23 mouse cellular contexts compared by ENCODE assay signal in genomic region chr14:22382101-22382500, GRCm38 (mm10).
DNase-seq lines count a peak whose midpoint lies in the region; ATAC-seq and TF ChIP-seq lines count a peak whose summit lies in the region.
"Had no signal": no experiment of that assay in that cellular context is flagged by ENCODE, and none has a peak within 500 bp of the region (broad histone marks: within the 10 kb centered on the region; RNA-seq: fewer than 3 reads in every experiment).

No protein-coding gene starts in this region.

- no peak overlapping the region for H3K4me2 ChIP-seq in forebrain, postnatal 0 days (ENCODE audit: low read depth)
- H3K4me2 ChIP-seq in forebrain, embryonic 13.5 days, result no peak overlapping the region
- H3K4me2 ChIP-seq in midbrain, postnatal 0 days (ENCODE audit: low read depth, low read length, poor library complexity, severe bottlenecking), result no peak overlapping the region
- H3K4me2 ChIP-seq in midbrain, embryonic 13.5 days (replicated peaks), result no peak overlapping the region
- H3K4me2 ChIP-seq: embryonic facial prominence, embryonic 12.5 days; embryonic facial prominence, embryonic 15.5 days; forebrain, embryonic 15.5 days; heart, embryonic 12.5 days; heart, embryonic 15.5 days; hindbrain, embryonic 14.5 days had no signal

- H3K27me3 ChIP-seq in forebrain, postnatal 0 days (ENCODE audit: insufficient read depth, low read length), result no peaks in the 10 kb centered on the region; the same call in 1 of the 2 replicates
- H3K27me3 ChIP-seq in forebrain, embryonic 13.5 days, result peaks cover 4% of the 10 kb centered on the region; the same call in 1 of the 2 replicates
- no peaks in the 10 kb centered on the region for H3K27me3 ChIP-seq in midbrain, postnatal 0 days (ENCODE audit: insufficient read depth, low read length)
- H3K27me3 ChIP-seq in midbrain, embryonic 13.5 days, result no peaks in the 10 kb centered on the region
- H3K27me3 ChIP-seq: embryonic facial prominence, embryonic 12.5 days; embryonic facial prominence, embryonic 15.5 days; forebrain, embryonic 15.5 days; heart, embryonic 12.5 days; heart, embryonic 15.5 days had no signal

- ATAC-seq in forebrain, postnatal 0 days, result no peak
- ATAC-seq in forebrain, embryonic 13.5 days, result no peak
- no peak for ATAC-seq in midbrain, postnatal 0 days (ENCODE audit: low FRiP score)
- ATAC-seq in midbrain, embryonic 13.5 days, result no peak
- ATAC-seq: activated CD4-positive, CD25-positive, alpha-beta regulatory T cell, adult 4 months; forebrain, embryonic 15.5 days had no signal

- peak; percentile 50 for TF ChIP-seq CTCF in forebrain, postnatal 0 days (IDR thresholded peaks at IDR 0.05; ENCODE audit: low read depth)
- TF ChIP-seq CTCF in layer of hippocampus, adult 2 months (conservative IDR thresholded peaks at IDR 0.05), result peak; percentile 63
- TF ChIP-seq CTCF in midbrain, postnatal 0 days (IDR thresholded peaks at IDR 0.05), result peak; percentile 59

- no peaks in the 10 kb centered on the region for H3K4me1 ChIP-seq in forebrain, postnatal 0 days (ENCODE audit: insufficient read depth)
- H3K4me1 ChIP-seq in forebrain, embryonic 13.5 days, result no peaks in the 10 kb centered on the region
- no peaks in the 10 kb centered on the region for H3K4me1 ChIP-seq in midbrain, postnatal 0 days (ENCODE audit: insufficient read depth, low read length)
- no peaks in the 10 kb centered on the region for H3K4me1 ChIP-seq in midbrain, embryonic 13.5 days (replicated peaks)
- H3K4me1 ChIP-seq: embryonic facial prominence, embryonic 12.5 days; embryonic facial prominence, embryonic 15.5 days; forebrain, embryonic 15.5 days; heart, embryonic 12.5 days; heart, embryonic 15.5 days; hindbrain, embryonic 10.5 days had no signal

- 74% methylated on average over 4 of the region's 4 CpGs for WGBS in forebrain, postnatal 0 days
- WGBS in forebrain, embryonic 13.5 days, result 83% methylated on average over 4 of the region's 4 CpGs
- WGBS in midbrain, postnatal 0 days, result 79% methylated on average over 4 of the region's 4 CpGs
- 88% methylated on average over 4 of the region's 4 CpGs for WGBS in midbrain, embryonic 13.5 days

- no peak overlapping the region for H3K4me3 ChIP-seq in forebrain, postnatal 0 days (ENCODE audit: low read depth, low read length)
- H3K4me3 ChIP-seq in forebrain, embryonic 13.5 days, result no peak overlapping the region
- H3K4me3 ChIP-seq in layer of hippocampus, adult 2 months, result no peak overlapping the region
- H3K4me3 ChIP-seq in midbrain, postnatal 0 days (ENCODE audit: low read depth, low read length), result no peak overlapping the region
- no peak overlapping the region for H3K4me3 ChIP-seq in midbrain, embryonic 13.5 days (replicated peaks)
- H3K4me3 ChIP-seq: embryonic facial prominence, embryonic 12.5 days; embryonic facial prominence, embryonic 15.5 days; forebrain, embryonic 15.5 days; heart, embryonic 12.5 days; heart, embryonic 15.5 days; hindbrain, embryonic 10.5 days had no signal

- H3K36me3 ChIP-seq in forebrain, postnatal 0 days (ENCODE audit: insufficient read depth), result no peaks in the 10 kb centered on the region
- H3K36me3 ChIP-seq in forebrain, embryonic 13.5 days (ENCODE audit: poor library complexity, severe bottlenecking), result no peaks in the 10 kb centered on the region
- H3K36me3 ChIP-seq in midbrain, postnatal 0 days (ENCODE audit: insufficient read depth, low read length), result no peaks in the 10 kb centered on the region
- no peaks in the 10 kb centered on the region for H3K36me3 ChIP-seq in midbrain, embryonic 13.5 days
- H3K36me3 ChIP-seq: embryonic facial prominence, embryonic 12.5 days; embryonic facial prominence, embryonic 15.5 days; forebrain, embryonic 15.5 days; heart, embryonic 12.5 days; heart, embryonic 15.5 days; hindbrain, embryonic 10.5 days had no signal

- H3K27ac ChIP-seq in forebrain, postnatal 0 days (ENCODE audit: low read depth, low read length), result no peak overlapping the region
- no peak overlapping the region for H3K27ac ChIP-seq in forebrain, embryonic 13.5 days
- H3K27ac ChIP-seq in layer of hippocampus, adult 2 months, result no peak overlapping the region
- H3K27ac ChIP-seq in midbrain, postnatal 0 days (ENCODE audit: low read depth, low read length), result no peak overlapping the region
- H3K27ac ChIP-seq in midbrain, embryonic 13.5 days, result no peak overlapping the region
- H3K27ac ChIP-seq: embryonic facial prominence, embryonic 12.5 days; embryonic facial prominence, embryonic 15.5 days; forebrain, embryonic 15.5 days; heart, embryonic 15.5 days; hindbrain, embryonic 10.5 days; hindbrain, embryonic 14.5 days had no signal

- H3K9ac ChIP-seq in forebrain, postnatal 0 days, result no peak overlapping the region
- no peak overlapping the region for H3K9ac ChIP-seq in forebrain, embryonic 13.5 days
- H3K9ac ChIP-seq in midbrain, postnatal 0 days (replicated peaks; ENCODE audit: low read length, poor library complexity, severe bottlenecking), result no peak overlapping the region
- no peak overlapping the region for H3K9ac ChIP-seq in midbrain, embryonic 13.5 days (replicated peaks)
- H3K9ac ChIP-seq: embryonic facial prominence, embryonic 12.5 days; embryonic facial prominence, embryonic 15.5 days; forebrain, embryonic 15.5 days; heart, embryonic 12.5 days; heart, embryonic 15.5 days; hindbrain, embryonic 14.5 days had no signal

- H3K9me3 ChIP-seq in forebrain, postnatal 0 days (ENCODE audit: low read length), result no peaks in the 10 kb centered on the region
- no peaks in the 10 kb centered on the region for H3K9me3 ChIP-seq in forebrain, embryonic 13.5 days (replicated peaks)
- H3K9me3 ChIP-seq in midbrain, postnatal 0 days (ENCODE audit: low read length), result no peaks in the 10 kb centered on the region
- H3K9me3 ChIP-seq in midbrain, embryonic 13.5 days, result no peaks in the 10 kb centered on the region
- H3K9me3 ChIP-seq: embryonic facial prominence, embryonic 12.5 days; embryonic facial prominence, embryonic 15.5 days; forebrain, embryonic 15.5 days; heart, embryonic 12.5 days; heart, embryonic 15.5 days; hindbrain, embryonic 10.5 days had no signal

- no peak for DNase-seq in forebrain, postnatal 0 days
- DNase-seq in layer of hippocampus, adult 2 months (ENCODE audit: low spot score in 2 of 2), result no peak
- no peak for DNase-seq in layer of hippocampus, adult 11-12 months (ENCODE audit: low spot score)
- DNase-seq in midbrain, postnatal 0 days (ENCODE audit: low spot score), result peak; percentile 9
- DNase-seq: adrenal gland, adult 8-10 months; adrenal gland, postnatal 25 days; cerebellum, adult 18-20 months; cerebellum, adult 9-11 months; cerebellum, postnatal 25 days; gastrocnemius, postnatal 25 days; heart, adult 18-20 months; heart, postnatal 10 days; heart, postnatal 36 days had no signal
